Mouse (Mus musculus) kidney, postnatal 0 days (tissue): Measurements from ENCODE around the gene Cpa1. TPM values are rescaled to one million over a fixed set of nuclear protein-coding genes. Genes with fewer than 3 reads are reported as not detected.
A peak's percentile ranks its signal among the peaks of the same experiment; 100 is the strongest.

ENCODE experiments used
- ATAC-seq: fragments of 200-750 bp; cut with Nextera tagmentation; replicated peaks from 2 replicates; pipeline ENCODE4 v1.8.0; 2017; ENCODE audit warnings: low read depth, moderate number of reproducible peaks, moderate TSS enrichment, moderate library complexity; ENCODE audit not compliant: low FRiP score
- DNase-seq: peaks from one replicate; pipeline ENCODE4 v3.0.0-alpha.2; 2016; ENCODE audit warnings: low spot score
- H3K27ac ChIP-seq: fragments of 300-500 bp; sonication (generic); 2 replicates; pipeline ENCODE4 v1.5.1; 2014; ENCODE audit warnings: mild to moderate bottlenecking
- H3K27me3 ChIP-seq: fragments of 300-500 bp; sonication (generic); 2 replicates; pipeline ENCODE4 v1.6.1; 2014; ENCODE audit warnings: low read length, mixed read lengths; ENCODE audit not compliant: insufficient read depth
- H3K36me3 ChIP-seq: fragments of 300-500 bp; sonication (generic); 2 replicates; pipeline ENCODE4 v1.6.1; 2014; ENCODE audit warnings: low read length, mixed read lengths; ENCODE audit not compliant: insufficient read depth
- H3K4me1 ChIP-seq: fragments of 300-500 bp; sonication (generic); replicated peaks from 2 replicates; pipeline ENCODE4 v1.6.1; 2014; ENCODE audit warnings: antibody characterized with exemption, low read length, mixed read lengths; ENCODE audit not compliant: insufficient read depth
- H3K4me2 ChIP-seq: fragments of 300-500 bp; sonication (generic); 2 replicates; pipeline ENCODE4 v1.6.1; 2014; ENCODE audit warnings: mild to moderate bottlenecking, low read length, moderate library complexity, mixed read lengths
- H3K4me3 ChIP-seq: fragments of 300-500 bp; sonication (generic); replicated peaks from 2 replicates; pipeline ENCODE4 v1.5.1; 2014; ENCODE audit warnings: low read depth, low read length
- H3K9ac ChIP-seq: fragments of 300-500 bp; sonication (generic); 2 replicates; pipeline ENCODE4 v1.6.1; 2014; ENCODE audit warnings: low read depth, low read length
- H3K9me3 ChIP-seq: fragments of 300-500 bp; sonication (generic); replicated peaks from 2 replicates; pipeline ENCODE4 v1.6.1; 2016; ENCODE audit warnings: low read length, inconsistent platforms, mixed read lengths
- CTCF ChIP-seq: IDR thresholded peaks from 2 replicates; pipeline ENCODE4 v1.5.1; 2016; ENCODE audit warnings: antibody characterized with exemption, low read depth, mild to moderate bottlenecking, moderate library complexity
- WGBS: fragments of 180-500 bp; shearing (Covaris S2); extraction: QIAGEN DNeasy Blood & Tissue Kit; methylation state at CpG from one replicate; pipeline ENCODE4 v1.1.7; 2014; 5-methylcytosine and 5-hydroxymethylcytosine counted together
- polyA plus RNA-seq: library from polyadenylated mRNA; unstranded; fragments of >200 nt; fragmentation: Nextera tagmentation; extraction: Ambion mirVana; gene quantifications from 2 replicates; pipeline ENCODE4 v1.2.1, GENCODE M21; 2015

The Cpa1 gene
- polyA plus RNA-seq, 1 experiment from 2014 or later = 0.53 TPM

- peaks cover 10% of the 10 kb centered on the region; the same call in 1 of the 2 replicates for H3K4me1 ChIP-seq
- H3K27ac ChIP-seq = peak overlapping the region; percentile 71
- ATAC-seq (peak; percentile 72), DNase-seq (peak; percentile 89)
- H3K36me3 ChIP-seq = no peaks in the 10 kb centered on the region
- peak overlapping the region; percentile 27; the same call in 1 of the 2 replicates for H3K4me2 ChIP-seq
- H3K27me3 ChIP-seq = no peaks in the 10 kb centered on the region
- H3K9me3 ChIP-seq = no peaks in the 10 kb centered on the region
- no peak for TF ChIP-seq CTCF
- H3K4me3 ChIP-seq = no peak overlapping the region
- WGBS = 33% methylated on average over 13 of the region's 13 CpGs
- no peak overlapping the region for H3K9ac ChIP-seq
Observed at GRCm38 (mm10) chr6:30681935-30682900, 43.2 kb downstream of the Cpa1 start.

- Histone ChIP-seq H3K4me1 (peaks cover 10% of the 10 kb centered on the region; the same call in 1 of the 2 replicates), H3K27me3 (no peaks in the 10 kb centered on the region), H3K4me3 (no peak overlapping the region), H3K9ac (no peak overlapping the region), H3K36me3 (no peaks in the 10 kb centered on the region), H3K9me3 (no peaks in the 10 kb centered on the region), H3K27ac (no peak overlapping the region), H3K4me2 (no peak overlapping the region)
- ATAC-seq = no peak
- TF ChIP-seq CTCF = no peak
- 77% methylated on average over 1 of the region's 1 CpGs for WGBS
- DNase-seq = no peak
Observed at GRCm38 (mm10) chr6:30684570-30684969, 45.6 kb downstream of the Cpa1 start.

- DNase-seq (no peak), ATAC-seq (no peak)
- Histone ChIP-seq H3K4me3 (no peak overlapping the region), H3K36me3 (no peaks in the 10 kb centered on the region), H3K4me2 (no peak overlapping the region), H3K4me1 (peaks cover 10% of the 10 kb centered on the region; the same call in 1 of the 2 replicates), H3K27me3 (no peaks in the 10 kb centered on the region), H3K9me3 (no peaks in the 10 kb centered on the region), H3K27ac (no peak overlapping the region), H3K9ac (no peak overlapping the region)
- TF ChIP-seq CTCF = no peak
- 88% methylated on average over 7 of the region's 7 CpGs for WGBS
Observed at GRCm38 (mm10) chr6:30687198-30687597, 48.2 kb downstream of the Cpa1 start.

GRCm38 (mm10) chr6:30692826-30693225 lies 53.8 kb downstream of the Cpa1 start:
- Histone ChIP-seq H3K27me3 (no peaks in the 10 kb centered on the region), H3K4me1 (peaks cover 7% of the 10 kb centered on the region; the same call in 1 of the 2 replicates), H3K4me2 (peak overlapping the region; percentile 60), H3K36me3 (no peaks in the 10 kb centered on the region), H3K9me3 (no peaks in the 10 kb centered on the region), H3K27ac (peak overlapping the region; percentile 81), H3K4me3 (peak overlapping the region; percentile 51), H3K9ac (peak overlapping the region; percentile 55)
- no peak for TF ChIP-seq CTCF
- ATAC-seq = no peak
- WGBS = 72% methylated on average over 5 of the region's 5 CpGs
- no peak for DNase-seq

GRCm38 (mm10) chr6:30693350-30693991 lies 54.5 kb downstream of the Cpa1 start, which contains the start of gene Cep41:
Gene Cep41 (minus strand): TSS chr6:30693749.
- Histone ChIP-seq H3K4me2 (peak within 1 kb of the TSS; percentile 60), H3K9ac (peak within 1 kb of the TSS; percentile 55), H3K4me3 (peak within 1 kb of the TSS; percentile 51), H3K36me3 (no peaks in the 10 kb centered on the region), H3K27me3 (no peaks in the 10 kb centered on the region), H3K27ac (peak within 1 kb of the TSS; percentile 81), H3K9me3 (no peaks in the 10 kb centered on the region), H3K4me1 (peaks cover 7% of the 10 kb centered on the region; the same call in 1 of the 2 replicates)
- under 1% methylated on average over 52 of the region's 52 CpGs for WGBS
- peak; percentile 98 for ATAC-seq
- DNase-seq = peak; percentile 96
- TF ChIP-seq CTCF = no peak

- no peaks in the 10 kb centered on the region for H3K36me3 ChIP-seq
- H3K27ac ChIP-seq = no peak overlapping the region
- no peak for TF ChIP-seq CTCF
- 52% methylated on average over 6 of the region's 6 CpGs for WGBS
- H3K4me3 ChIP-seq = peak overlapping the region; percentile 51
- DNase-seq (no peak), ATAC-seq (no peak)
- H3K4me1 ChIP-seq = peaks cover 7% of the 10 kb centered on the region; the same call in 1 of the 2 replicates
- H3K9ac ChIP-seq = peak overlapping the region; percentile 55; the same call in 1 of the 2 replicates
- H3K27me3 ChIP-seq = no peaks in the 10 kb centered on the region
- H3K4me2 ChIP-seq = peak overlapping the region; percentile 60
- H3K9me3 ChIP-seq = no peaks in the 10 kb centered on the region
Observed at GRCm38 (mm10) chr6:30694209-30694608, 55.2 kb downstream of the Cpa1 start.

Other genes starting within 250 kb of the Cpa1 start
- 42.9 and 45.6 TPM in 2 replicates for gene Zc3hc1, start 248.2 kb upstream of the Cpa1 start, polyA plus RNA-seq
- 18.0 and 18.2 TPM in 2 replicates for gene Klhdc10, start 237.3 kb upstream of the Cpa1 start, polyA plus RNA-seq
- gene Tmem209, start 129.4 kb upstream of the Cpa1 start, polyA plus RNA-seq = 25.9 and 27.4 TPM in 2 replicates
- gene Ssmem1, start 129.4 kb upstream of the Cpa1 start, polyA plus RNA-seq = 0.19 and 0.30 TPM in 2 replicates
- 11.5 and 12.4 TPM in 2 replicates for gene Cpa2, start 97.6 kb upstream of the Cpa1 start, polyA plus RNA-seq
- gene Cpa4, start 70.8 kb upstream of the Cpa1 start, polyA plus RNA-seq = 0.05 TPM in 1 of 2 replicates, not detected in the other
- gene Cpa5, start 28.2 kb upstream of the Cpa1 start, polyA plus RNA-seq = 0.27 and 0.28 TPM in 2 replicates
- gene Cep41, start 54.5 kb downstream of the Cpa1 start, polyA plus RNA-seq = 11.9 and 12.1 TPM in 2 replicates
- gene Mest, start 84.3 kb downstream of the Cpa1 start, polyA plus RNA-seq = 1,049 and 1,099 TPM in 2 replicates